Mouse (Mus musculus) kidney, adult 8-10 months (tissue): ENCODE results near the gene Diablo.
A peak's percentile ranks its signal among the peaks of the same experiment; 100 is the strongest.

Experiments used
- DNase-seq, 2 experiments: peaks; one replicate each; pipeline ENCODE4 v3.0.0; 2022

Gene Diablo

GRCm38 (mm10) chr5:123499717-123500116 lies 24.3 kb downstream of the Diablo start:
- DNase-seq: peak in 1 of 2 experiments; percentile 13

GRCm38 (mm10) chr5:123489935-123490334 lies 34.0 kb downstream of the Diablo start:
- DNase-seq: no peak

GRCm38 (mm10) chr5:123489112-123489785 lies 34.7 kb downstream of the Diablo start, which contains the start of the genes Lrrc43 and Il31:
Gene Lrrc43, plus strand, starts transcription at chr5:123489305.
Gene Il31, minus strand, starts transcription at chr5:123489489.
- no peak for DNase-seq

- DNase-seq: no peak
These were observed 36.1 kb downstream of the Diablo start for GRCm38 (mm10) chr5:123487659-123488395.

- no peak for DNase-seq
These were observed 50.2 kb downstream of the Diablo start for GRCm38 (mm10) chr5:123473817-123474216.

GRCm38 (mm10) chr5:123470784-123471400 lies 53.1 kb downstream of the Diablo start:
- no peak for DNase-seq

- no peak for DNase-seq
These were observed 59.3 kb downstream of the Diablo start for GRCm38 (mm10) chr5:123464638-123465037.

GRCm38 (mm10) chr5:123461420-123461819 lies 62.6 kb downstream of the Diablo start:
- DNase-seq: no peak
